Mouse (Mus musculus) bone marrow, adult 2 months (tissue): Measurements from ENCODE around the gene Olfr1195.
"Not testable (repeated sequence)": the region's sequence is repeated elsewhere in the genome, so short reads cannot be mapped to it uniquely, and the experiment has no call there.

Source experiments
- CTCF ChIP-seq: fragments of 200-500 bp; IDR thresholded peaks from 2 replicates; pipeline ENCODE4 v1.5.1; 2011; ENCODE audit warnings: low read length, control low read depth; ENCODE audit not compliant: control insufficient read depth, insufficient read depth
- POLR2A ChIP-seq: fragments of 200-500 bp; IDR thresholded peaks from 2 replicates; pipeline ENCODE4 v1.6.1; 2011; ENCODE audit warnings: low read depth, mild to moderate bottlenecking, control low read depth, low read length, borderline replicate concordance; ENCODE audit not compliant: control insufficient read depth

- not testable (repeated sequence) for TF ChIP-seq POLR2A, CTCF
Observed at GRCm38 (mm10) chr2:88640242-88640641, 48.7 kb downstream of the Olfr1195 start, which contains the start of gene Olfr1191-ps1.
